Mouse (Mus musculus) hindbrain, embryonic 11.5 days (tissue): Measurements from ENCODE around the gene Napsa. TPM values are rescaled to one million over a fixed set of nuclear protein-coding genes. Genes with fewer than 3 reads are reported as not detected.

ENCODE experiments used
- ATAC-seq: fragments of 200-750 bp; cut with Nextera tagmentation; 2 replicates; pipeline ENCODE4 v1.8.0; 2017; ENCODE audit warnings: mild to moderate bottlenecking, moderate TSS enrichment, moderate library complexity; ENCODE audit not compliant: low FRiP score
- DNase-seq: peaks from one replicate; pipeline ENCODE4 v3.0.0-alpha.2; 2015; ENCODE audit warnings: low spot score
- H3K27ac ChIP-seq: fragments of 300-500 bp; sonication (generic); 2 replicates; pipeline ENCODE4 v1.5.1; 2014; ENCODE audit warnings: mild to moderate bottlenecking, low read depth, low read length
- H3K27me3 ChIP-seq: fragments of 300-500 bp; sonication (generic); 2 replicates; pipeline ENCODE4 v1.6.1; 2014; ENCODE audit warnings: mild to moderate bottlenecking, low read length, moderate library complexity, mixed read lengths; ENCODE audit not compliant: control insufficient read depth, insufficient read depth
- H3K36me3 ChIP-seq: fragments of 300-500 bp; sonication (generic); 2 replicates; pipeline ENCODE4 v1.6.1; 2014; ENCODE audit warnings: mild to moderate bottlenecking, low read length, moderate library complexity, mixed read lengths; ENCODE audit not compliant: control insufficient read depth, insufficient read depth
- H3K4me1 ChIP-seq: fragments of 300-500 bp; sonication (generic); replicated peaks from 2 replicates; pipeline ENCODE4 v1.6.1; 2014; ENCODE audit warnings: low read length, mixed read lengths; ENCODE audit not compliant: control insufficient read depth, insufficient read depth
- H3K4me2 ChIP-seq: fragments of 300-500 bp; sonication (generic); replicated peaks from 2 replicates; pipeline ENCODE4 v1.6.1; 2014; ENCODE audit warnings: mild to moderate bottlenecking, low read depth, low read length
- H3K4me3 ChIP-seq: fragments of 300-500 bp; sonication (generic); 2 replicates; pipeline ENCODE4 v1.5.1; 2014; ENCODE audit warnings: low read depth, low read length
- H3K9ac ChIP-seq: fragments of 300-500 bp; sonication (generic); 2 replicates; pipeline ENCODE4 v1.6.1; 2014; ENCODE audit warnings: low read depth, low read length
- H3K9me3 ChIP-seq: fragments of 300-500 bp; sonication (generic); 2 replicates; pipeline ENCODE4 v1.6.1; 2016; ENCODE audit warnings: low read length; ENCODE audit not compliant: control insufficient read depth
- WGBS: fragments of 180-500 bp; shearing (Covaris S2); extraction: QIAGEN DNeasy Blood & Tissue Kit; methylation state at CpG from one replicate; pipeline ENCODE4 v1.1.7; 2014; 5-methylcytosine and 5-hydroxymethylcytosine counted together
- polyA plus RNA-seq: library from polyadenylated mRNA; unstranded; fragments of >200 nt; fragmentation: Nextera tagmentation; extraction: Ambion mirVana; gene quantifications from 2 replicates; pipeline ENCODE4 v1.2.1, GENCODE M21; 2014

Gene Napsa
- polyA plus RNA-seq, 1 experiment from 2014 or later, result 0.28 TPM

DNA sequence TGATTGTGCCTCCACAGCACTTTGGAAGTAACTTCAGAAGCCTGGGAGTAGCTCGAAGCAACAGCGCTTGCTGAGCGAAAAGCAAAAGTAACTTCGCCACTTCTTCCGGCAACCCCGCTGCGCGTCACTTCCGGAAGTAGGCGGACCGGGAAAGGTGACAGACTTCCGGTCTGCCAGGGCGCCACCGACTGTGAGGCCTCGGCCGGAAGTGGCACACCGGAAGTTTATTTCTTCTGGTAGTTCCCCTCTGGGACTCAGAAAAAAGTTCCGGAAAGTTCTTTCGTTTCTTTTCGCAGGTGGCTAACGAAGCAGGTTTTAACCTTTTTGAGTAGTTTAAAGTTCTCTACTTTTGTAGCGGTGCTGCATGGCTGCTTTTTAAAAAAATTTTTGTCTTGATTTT lies 18.4 kb upstream of the Napsa start, which contains the start of gene Nr1h2:
Gene Nr1h2, minus strand, starts transcription at position 126 of the 400 bp plus-strand sequence.
- Histone ChIP-seq H3K36me3 (peaks cover 6% of the 10 kb centered on the region; the same call in 1 of the 2 replicates), H3K9ac (0 out of 2 replicates have a peak within 1 kb of the TSS, but pooled peaks have one; percentile 11), H3K4me2 (peak within 1 kb of the TSS; percentile 59), H3K9me3 (no peaks in the 10 kb centered on the region), H3K27ac (peak within 1 kb of the TSS; percentile 84), H3K4me3 (peak within 1 kb of the TSS; percentile 78), H3K27me3 (no peaks in the 10 kb centered on the region), H3K4me1 (peaks cover 4% of the 10 kb centered on the region; the same call in 1 of the 2 replicates)
- DNase-seq (peak; percentile 97), ATAC-seq (peak; percentile 88)
- under 1% methylated on average over 22 of the region's 22 CpGs for WGBS

DNA sequence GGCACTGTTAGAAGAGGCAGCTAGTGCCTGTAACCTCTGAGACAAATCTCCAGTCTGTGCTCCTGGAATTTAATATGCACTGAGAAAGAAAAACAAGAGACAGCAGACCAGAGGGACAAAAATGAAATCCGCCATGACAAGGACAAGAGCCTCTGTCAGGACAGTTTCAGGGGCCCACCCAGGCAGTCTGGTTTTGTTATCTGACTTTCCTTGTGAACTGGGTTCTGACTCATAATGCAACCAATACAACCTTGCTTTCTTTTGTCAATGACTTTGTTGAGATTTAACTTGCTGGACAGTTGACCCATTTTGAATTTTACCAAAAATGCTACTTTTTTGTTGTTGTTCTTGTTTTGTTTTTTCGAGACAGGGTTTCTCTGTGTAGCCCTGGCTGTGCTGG lies 14.6 kb upstream of the Napsa start:
- DNase-seq (no peak), ATAC-seq (no peak)
- no peaks in the 10 kb centered on the region for H3K27me3 ChIP-seq
- H3K4me1 ChIP-seq, result peaks cover 2% of the 10 kb centered on the region; the same call in 1 of the 2 replicates
- no peak overlapping the region for H3K27ac ChIP-seq
- no peak overlapping the region for H3K4me3 ChIP-seq
- no peak overlapping the region for H3K4me2 ChIP-seq
- 72% methylated on average over 2 of the region's 2 CpGs for WGBS
- H3K9ac ChIP-seq, result no peak overlapping the region
- H3K36me3 ChIP-seq, result no peaks in the 10 kb centered on the region
- no peaks in the 10 kb centered on the region for H3K9me3 ChIP-seq

DNA sequence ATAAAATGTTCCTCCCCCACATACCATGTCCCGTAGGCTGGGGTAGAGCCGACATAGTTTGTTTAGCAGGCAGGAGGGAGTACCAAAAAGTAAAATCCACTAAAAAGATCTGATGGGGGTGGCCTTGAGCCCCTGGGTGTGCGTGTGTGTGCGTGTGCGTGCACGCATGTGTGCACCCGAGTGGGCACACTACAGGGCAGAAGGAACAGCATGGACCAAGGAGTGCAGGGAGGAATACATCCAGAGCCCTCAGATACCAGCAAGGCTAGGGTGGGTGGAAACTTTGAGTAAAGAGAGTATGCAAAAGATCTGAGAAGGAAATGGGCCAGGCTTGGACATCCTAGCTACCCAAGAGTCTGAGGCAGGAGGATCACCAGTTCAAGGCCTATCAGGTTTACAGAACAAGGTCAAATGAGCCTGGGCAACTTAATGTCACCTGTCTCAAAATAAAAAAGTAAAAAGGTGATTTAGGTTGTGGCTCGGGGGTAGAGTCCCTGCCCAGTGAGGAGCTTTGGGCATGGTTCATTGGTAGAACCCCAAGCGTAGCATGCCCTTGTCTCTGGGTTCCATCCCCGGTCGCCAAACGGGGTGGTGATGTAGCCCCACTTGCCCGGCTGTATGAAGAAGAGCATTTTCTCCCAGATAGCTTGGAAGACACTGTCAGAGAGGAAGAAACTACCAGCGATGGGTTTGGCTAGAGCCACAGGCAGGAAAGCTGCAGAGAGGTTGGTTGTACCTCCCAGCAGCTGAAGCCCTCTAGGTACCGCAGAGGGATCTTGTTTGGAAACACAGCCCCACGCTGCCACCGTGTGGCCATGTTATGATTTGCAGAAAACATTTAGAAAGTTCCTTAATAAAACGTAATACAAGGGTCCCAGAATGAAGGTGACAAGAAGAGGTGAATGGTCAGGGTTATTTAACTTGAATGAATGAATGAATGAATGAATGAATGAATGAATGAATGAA lies 11.5 kb upstream of the Napsa start:
- WGBS, result 58% methylated on average over 18 of the region's 18 CpGs

DNA sequence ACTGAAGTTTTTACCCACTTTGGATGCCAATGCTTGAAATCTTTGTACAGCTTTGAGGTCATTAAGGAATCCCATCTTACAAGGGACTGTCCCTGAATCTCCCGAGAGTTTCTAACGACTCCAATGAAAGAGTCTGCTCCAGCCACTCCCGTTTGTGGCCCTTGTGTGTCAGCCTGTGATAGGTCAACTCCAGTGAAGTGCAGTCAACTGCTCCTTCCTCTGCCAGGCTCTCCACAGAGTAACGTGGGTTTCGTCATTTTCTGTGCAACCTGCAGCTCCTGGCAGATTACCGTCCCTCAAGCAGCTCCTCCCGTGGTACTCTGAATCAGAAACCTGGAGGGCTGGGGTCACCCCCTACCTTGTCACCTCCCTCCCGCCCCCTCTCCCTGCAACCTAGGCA lies 8.9 kb upstream of the Napsa start:
- H3K36me3 ChIP-seq, result no peaks in the 10 kb centered on the region
- H3K4me3 ChIP-seq, result no peak overlapping the region
- H3K9ac ChIP-seq, result no peak overlapping the region
- H3K9me3 ChIP-seq, result no peaks in the 10 kb centered on the region
- 60% methylated on average over 8 of the region's 8 CpGs for WGBS
- no peaks in the 10 kb centered on the region for H3K4me1 ChIP-seq
- no peaks in the 10 kb centered on the region for H3K27me3 ChIP-seq
- no peak for ATAC-seq
- no peak for DNase-seq
- no peak overlapping the region for H3K27ac ChIP-seq
- H3K4me2 ChIP-seq, result no peak overlapping the region

More for the DNA sequence above, 11.5 kb upstream of the Napsa start:
- peak; percentile 87 for DNase-seq
- ATAC-seq, result no peak
- H3K9me3 ChIP-seq, result no peaks in the 10 kb centered on the region
- no peaks in the 10 kb centered on the region for H3K36me3 ChIP-seq
- no peak overlapping the region for H3K4me3 ChIP-seq
- no peak overlapping the region for H3K4me2 ChIP-seq
- no peak overlapping the region for H3K27ac ChIP-seq
- no peak overlapping the region for H3K9ac ChIP-seq
- no peaks in the 10 kb centered on the region for H3K27me3 ChIP-seq
- H3K4me1 ChIP-seq, result no peaks in the 10 kb centered on the region

DNA sequence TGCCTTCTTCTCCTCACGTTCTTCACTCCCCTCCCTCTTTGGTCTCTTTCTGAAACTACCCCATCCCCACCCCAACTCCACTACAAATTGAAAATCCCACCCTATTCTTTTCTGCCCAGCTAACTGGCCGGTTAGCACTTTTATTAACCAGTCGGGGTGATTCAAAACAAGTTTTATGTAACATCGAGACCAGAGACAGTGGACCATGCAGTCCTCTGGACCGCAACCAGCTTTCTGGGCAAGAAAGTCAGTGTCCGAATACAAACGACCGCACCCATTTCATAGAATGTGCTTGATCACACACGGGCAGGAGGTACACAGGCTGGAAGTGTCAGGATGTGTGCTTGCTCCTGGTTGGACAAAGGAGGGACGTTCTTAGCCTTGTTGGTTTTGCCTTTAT lies 7.7 kb upstream of the Napsa start:
- DNase-seq (no peak), ATAC-seq (no peak)
- Histone ChIP-seq H3K27me3 (no peaks in the 10 kb centered on the region), H3K4me2 (no peak overlapping the region), H3K27ac (no peak overlapping the region), H3K4me1 (no peaks in the 10 kb centered on the region), H3K4me3 (no peak overlapping the region), H3K9ac (no peak overlapping the region), H3K9me3 (no peaks in the 10 kb centered on the region), H3K36me3 (no peaks in the 10 kb centered on the region)
- 91% methylated on average over 10 of the region's 10 CpGs for WGBS

DNA sequence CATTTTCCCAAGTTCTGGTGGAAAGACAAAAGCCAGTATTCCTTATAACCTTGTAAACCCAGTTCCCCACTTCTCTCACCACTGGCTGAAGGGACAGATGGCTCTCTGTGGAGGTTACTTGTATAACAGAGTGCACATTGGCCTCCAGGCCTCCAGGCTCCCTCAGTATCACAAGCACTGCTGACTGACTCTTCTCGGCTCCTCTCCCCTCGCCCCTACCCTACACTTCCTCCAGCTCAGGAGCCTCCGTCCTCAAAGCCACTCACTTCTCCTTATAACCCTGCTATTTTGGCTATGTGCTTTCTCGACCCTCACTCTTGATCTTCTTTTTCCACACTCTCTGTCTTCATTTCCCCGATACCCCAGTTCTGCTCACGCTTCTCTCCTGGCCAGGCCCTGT lies 6.8 kb upstream of the Napsa start:
- Histone ChIP-seq H3K9ac (no peak overlapping the region), H3K27me3 (no peaks in the 10 kb centered on the region), H3K36me3 (no peaks in the 10 kb centered on the region), H3K4me3 (no peak overlapping the region), H3K4me2 (no peak overlapping the region), H3K4me1 (no peaks in the 10 kb centered on the region), H3K9me3 (no peaks in the 10 kb centered on the region), H3K27ac (no peak overlapping the region)
- no peak for ATAC-seq
- DNase-seq, result no peak
- WGBS, result 70% methylated on average over 6 of the region's 6 CpGs

DNA sequence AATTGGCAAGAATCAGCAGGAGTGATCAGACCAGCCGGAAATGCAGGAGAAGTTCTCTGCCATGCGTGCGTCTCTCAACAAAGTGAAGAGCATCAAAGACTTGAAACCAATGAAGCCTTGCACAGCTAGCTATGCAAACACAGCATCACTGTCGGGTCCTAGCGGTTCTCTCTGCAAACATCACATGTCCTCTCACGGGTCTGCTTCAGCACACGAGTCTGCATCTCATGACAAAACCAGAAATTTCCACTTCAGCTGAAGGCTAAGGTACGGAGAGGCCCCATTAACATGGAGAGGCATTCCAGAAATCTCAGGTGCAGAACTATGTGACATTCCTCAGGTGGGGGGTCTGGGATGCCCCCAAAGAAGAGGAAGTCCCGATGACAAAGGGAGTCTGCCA lies 3.4 kb upstream of the Napsa start:
- H3K36me3 ChIP-seq, result no peaks in the 10 kb centered on the region
- H3K4me1 ChIP-seq, result no peaks in the 10 kb centered on the region; the same call in 1 of the 2 replicates
- no peaks in the 10 kb centered on the region for H3K9me3 ChIP-seq
- H3K4me3 ChIP-seq, result no peak overlapping the region
- H3K4me2 ChIP-seq, result no peak overlapping the region
- no peak overlapping the region for H3K9ac ChIP-seq
- DNase-seq (no peak), ATAC-seq (no peak)
- 81% methylated on average over 9 of the region's 9 CpGs for WGBS
- no peak overlapping the region for H3K27ac ChIP-seq
- no peaks in the 10 kb centered on the region for H3K27me3 ChIP-seq

DNA sequence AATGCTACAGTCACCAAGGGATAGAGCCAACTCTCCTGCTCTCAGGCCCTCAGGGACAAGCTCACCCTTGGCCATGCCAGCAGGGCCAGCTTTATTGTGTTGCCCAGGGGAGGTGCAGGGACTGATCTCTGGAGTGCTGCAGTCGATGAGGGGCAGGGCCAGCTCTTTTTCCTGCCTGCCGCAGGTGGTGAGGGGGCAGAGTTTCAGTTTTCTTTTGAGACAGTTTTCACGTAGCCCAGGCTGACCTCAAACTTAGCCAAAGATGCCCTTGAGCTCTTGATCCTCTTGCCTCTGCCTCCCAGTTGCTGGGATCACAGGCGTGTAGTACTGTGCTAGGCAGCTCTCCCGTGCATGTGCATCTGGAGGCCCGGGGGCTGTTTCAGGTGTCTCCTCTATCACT lies 1.2 kb upstream of the Napsa start:
- Histone ChIP-seq H3K9me3 (no peaks in the 10 kb centered on the region), H3K9ac (no peak overlapping the region), H3K36me3 (no peaks in the 10 kb centered on the region), H3K4me1 (no peaks in the 10 kb centered on the region; the same call in 1 of the 2 replicates), H3K27me3 (no peaks in the 10 kb centered on the region), H3K4me3 (no peak overlapping the region), H3K27ac (no peak overlapping the region), H3K4me2 (no peak overlapping the region)
- DNase-seq (no peak), ATAC-seq (no peak)
- WGBS, result 89% methylated on average over 6 of the region's 6 CpGs

DNA sequence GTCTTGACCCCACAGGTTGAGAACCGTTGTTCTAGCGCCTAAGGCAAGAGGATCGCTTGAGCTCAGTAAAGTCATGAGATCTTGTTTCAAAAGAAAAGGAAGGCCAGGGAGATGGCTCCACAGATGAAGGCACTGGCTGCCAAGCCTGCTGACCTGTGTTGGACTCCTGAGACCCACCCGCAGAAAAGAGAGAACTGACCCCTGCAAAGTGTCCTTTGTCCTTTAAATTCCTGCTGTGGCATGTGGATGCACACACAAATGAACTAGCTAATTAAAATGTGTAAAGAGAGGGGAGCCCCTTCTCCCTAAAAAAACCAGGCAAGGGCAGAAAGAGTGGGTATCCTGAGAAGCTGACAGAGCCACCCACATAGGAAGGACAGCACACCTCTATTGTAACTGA lies 369 bp upstream of the Napsa start:
- no peak overlapping the region for H3K27ac ChIP-seq
- no peaks in the 10 kb centered on the region for H3K36me3 ChIP-seq
- no peak for DNase-seq
- no peak overlapping the region for H3K4me2 ChIP-seq
- no peak overlapping the region for H3K4me3 ChIP-seq
- no peak overlapping the region for H3K9ac ChIP-seq
- H3K9me3 ChIP-seq, result no peaks in the 10 kb centered on the region
- H3K4me1 ChIP-seq, result no peaks in the 10 kb centered on the region; the same call in 1 of the 2 replicates
- WGBS, result 27% methylated on average over 4 of the region's 4 CpGs
- H3K27me3 ChIP-seq, result no peaks in the 10 kb centered on the region
- ATAC-seq, result no peak
